Mouse (Mus musculus): ENCODE data around the gene Sos1. TPM values are rescaled to one million over a fixed set of nuclear protein-coding genes. Genes with fewer than 3 reads are reported as not detected.
A peak's percentile ranks its signal among the peaks of the same experiment; 100 is the strongest.

Sos1 gene
- total and polyA plus RNA-seq, 3 experiments = 4.0 to 10.7 (median 4.7) TPM

DNA sequence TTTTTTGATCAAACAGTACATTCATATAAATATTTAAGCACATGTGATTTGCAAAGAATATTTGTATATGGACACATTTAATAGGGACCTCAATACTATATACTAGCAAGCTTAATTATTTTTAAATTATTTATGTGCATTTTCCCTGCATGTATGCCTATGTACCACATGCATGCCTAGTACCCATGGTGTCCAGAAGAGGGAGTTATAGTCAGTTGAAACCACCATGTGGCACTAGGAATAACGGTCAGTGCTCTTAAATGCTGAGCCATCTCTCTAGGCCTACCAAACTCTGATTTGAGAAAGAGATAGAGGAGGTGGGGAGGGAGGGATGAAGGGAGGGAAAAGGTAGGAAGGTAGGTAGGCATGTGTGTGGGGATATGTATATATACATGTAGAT lies 69.1 kb downstream of the Sos1 start:
- in situ Hi-C loops (cut with MboI; ENCODE audit: low pct_ligation_motif_present, low pct_unique_long_range_greater_than_20kb, low sequenced_read_pairs) = no loop called here
- no peak overlapping the region for H3K27ac ChIP-seq (ENCODE audit: insufficient read depth, low read depth)
- no peaks in the 10 kb centered on the region for H3K9me3 ChIP-seq (replicated peaks; ENCODE audit: low read length)
- H3K79me2 ChIP-seq (replicated peaks; ENCODE audit: control insufficient read depth, extremely low read depth, insufficient read depth, poor library complexity, severe bottlenecking) = no peaks in the 10 kb centered on the region; the same call in 1 of the 2 replicates
- no peak overlapping the region for H3K9ac ChIP-seq (ENCODE audit: insufficient read depth, low read depth)
- H3K4me3 ChIP-seq (replicated peaks in 1 of 3; ENCODE audit: low read depth in 2 of 3, low read length in 2 of 3, poor library complexity in 1 of 3) = no peak overlapping the region
- H3K4me2 ChIP-seq (ENCODE audit: insufficient read depth, low read depth, poor library complexity, severe bottlenecking) = no peak overlapping the region
- H3K4me1 ChIP-seq (ENCODE audit: control insufficient read depth in 1 of 2, insufficient read depth in 2 of 2) = no peaks in the 10 kb centered on the region
- peak; percentile 16 for DNase-seq (ENCODE audit: extremely low read depth)
- no peak for TF ChIP-seq TCF12 (IDR thresholded peaks at IDR 0.05; ENCODE audit: low read depth, low read length)
- no peak for TF ChIP-seq NELFE (IDR thresholded peaks at IDR 0.05; ENCODE audit: low read depth, low read length)
- no peak for TF ChIP-seq MXI1 (IDR thresholded peaks at IDR 0.05; ENCODE audit: low read depth, low read length)
- TF ChIP-seq MYC (IDR thresholded peaks at IDR 0.05; ENCODE audit: low read depth, low read length) = peak; percentile 70; the same call in 1 of the 2 replicates
- peak in 1 of 2 experiments; percentile 50; a peak in 2 of 4 replicates for TF ChIP-seq CTCF (conservative IDR thresholded peaks at IDR 0.05 in 1 of 2, IDR thresholded peaks at IDR 0.05 in 1 of 2; ENCODE audit: low read depth in 2 of 2, low read length in 2 of 2)
- peak; percentile 34 for TF ChIP-seq SMC3 (IDR thresholded peaks at IDR 0.05; ENCODE audit: low read depth, low read length)
- no peak for TF ChIP-seq ZNF384 (IDR thresholded peaks at IDR 0.05; ENCODE audit: low read depth, low read length)
- TF ChIP-seq MAZ (IDR thresholded peaks at IDR 0.05; ENCODE audit: low read depth, low read length) = no peak
- TF ChIP-seq RAD21 (IDR thresholded peaks at IDR 0.05; ENCODE audit: low read depth, low read length) = peak; percentile 20
- TF ChIP-seq ZMIZ1 (IDR thresholded peaks at IDR 0.05; ENCODE audit: low read depth, low read length) = no peak
- no peak for TF ChIP-seq BHLHE40 (IDR thresholded peaks at IDR 0.05; ENCODE audit: low read depth, low read length)
- TF ChIP-seq JUN (IDR thresholded peaks at IDR 0.05; ENCODE audit: insufficient read depth, low read depth, low read length) = no peak
- H3K36me3 ChIP-seq (replicated peaks in 1 of 2; ENCODE audit: control insufficient read depth in 1 of 2, insufficient read depth in 1 of 2, low read length in 1 of 2) = peaks cover 64 to 86% of the 10 kb centered on the region in 2 experiments
- H3K27me3 ChIP-seq (replicated peaks) = no peaks in the 10 kb centered on the region
- dilution Hi-C loops (cut with MboI; ENCODE audit: extremely low pct_ligation_motif_present, extremely low pct_unique_long_range_greater_than_20kb, low sequenced_read_pairs) = no loop called here

DNA sequence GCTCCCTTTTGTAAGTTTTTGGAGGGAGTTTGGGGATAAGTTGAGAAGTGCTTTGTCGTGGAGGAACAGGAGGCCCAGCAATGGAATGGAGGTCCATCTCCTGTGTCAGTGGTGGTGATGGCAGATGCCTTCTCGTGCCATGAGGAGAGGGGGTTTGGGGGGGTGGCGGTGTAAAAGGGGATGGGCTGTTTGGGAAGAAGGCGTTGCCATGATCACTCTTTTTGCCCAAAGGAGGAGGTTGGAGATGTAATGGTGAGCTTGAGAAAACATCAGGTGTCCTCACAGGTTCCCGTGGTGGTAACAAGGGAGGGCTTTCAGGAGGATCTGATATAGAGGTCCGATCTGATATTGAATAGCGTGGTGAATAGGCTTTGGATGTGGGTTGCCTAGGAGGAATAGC lies 82.0 kb downstream of the Sos1 start:
- DNase-seq (ENCODE audit: extremely low read depth) = no peak
- Histone ChIP-seq H3K4me1 (ENCODE audit: control insufficient read depth in 1 of 2, insufficient read depth in 2 of 2) (no peaks in the 10 kb centered on the region), H3K27me3 (replicated peaks) (no peaks in the 10 kb centered on the region), H3K4me2 (ENCODE audit: insufficient read depth, low read depth, poor library complexity, severe bottlenecking) (no peak overlapping the region), H3K36me3 (replicated peaks in 1 of 2; ENCODE audit: control insufficient read depth in 1 of 2, insufficient read depth in 1 of 2, low read length in 1 of 2) (peaks cover 24 to 56% of the 10 kb centered on the region in 2 experiments), H3K9ac (ENCODE audit: insufficient read depth, low read depth) (no peak overlapping the region), H3K4me3 (replicated peaks in 1 of 3; ENCODE audit: low read depth in 2 of 3, low read length in 2 of 3, poor library complexity in 1 of 3) (no peak overlapping the region), H3K9me3 (replicated peaks; ENCODE audit: low read length) (no peaks in the 10 kb centered on the region), H3K79me2 (replicated peaks; ENCODE audit: control insufficient read depth, extremely low read depth, insufficient read depth, poor library complexity, severe bottlenecking) (no peaks in the 10 kb centered on the region), H3K27ac (ENCODE audit: insufficient read depth, low read depth) (no peak overlapping the region)
- TF ChIP-seq POLR2AphosphoS2 (IDR thresholded peaks at IDR 0.05; ENCODE audit: low read depth, low read length) (no peak), EP300 (IDR thresholded peaks at IDR 0.05; ENCODE audit: low read length) (no peak), PAX5 (IDR thresholded peaks at IDR 0.05; ENCODE audit: low read length) (no peak), ZMIZ1 (IDR thresholded peaks at IDR 0.05; ENCODE audit: low read depth, low read length) (no peak), ETS1 (conservative IDR thresholded peaks at IDR 0.05; ENCODE audit: low read depth, low read length) (no peak)
- dilution Hi-C loops (cut with MboI; ENCODE audit: extremely low pct_ligation_motif_present, extremely low pct_unique_long_range_greater_than_20kb, low sequenced_read_pairs) = no loop called here
- in situ Hi-C loops (cut with MboI; ENCODE audit: low pct_ligation_motif_present, low pct_unique_long_range_greater_than_20kb, low sequenced_read_pairs) = no loop called here

All from CH12.LX (cell line).